Mouse (Mus musculus): ENCODE data around the gene Adra2b.

DNA sequence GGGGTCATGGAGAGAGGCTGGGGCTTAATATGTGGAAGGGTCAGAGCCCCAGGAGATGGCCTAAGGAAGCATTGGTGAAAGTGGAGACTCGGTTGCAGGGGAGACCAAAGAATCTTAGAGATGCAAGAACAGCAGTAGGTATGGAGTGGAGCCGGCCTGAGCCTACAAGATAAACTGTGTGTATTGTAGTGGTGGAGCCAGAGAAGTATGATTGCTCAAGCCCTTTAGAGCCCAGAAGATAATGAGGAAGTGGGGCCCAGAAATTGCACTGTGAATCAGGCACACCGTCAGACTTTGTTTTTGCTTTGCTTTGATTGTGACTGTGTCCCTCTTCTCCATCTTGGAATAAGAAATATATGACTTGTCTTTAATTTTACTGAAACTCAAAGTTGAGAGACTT, 28.3 kb downstream of the Adra2b start:
- TF ChIP-seq SIN3A (IDR thresholded peaks at IDR 0.05; ENCODE audit: low read length) (no peak), CTCF (IDR thresholded peaks at IDR 0.05 in 2 of 3, conservative IDR thresholded peaks at IDR 0.05 in 1 of 3; ENCODE audit: control insufficient read depth in 1 of 3, insufficient read depth in 1 of 3, low read depth in 2 of 3, low read length in 3 of 3, poor library complexity in 1 of 3, severe bottlenecking in 1 of 3) (no peak), CHD1 (IDR thresholded peaks at IDR 0.05; ENCODE audit: low read depth, low read length) (no peak), MYC (IDR thresholded peaks at IDR 0.05; ENCODE audit: low read depth, low read length) (no peak), MAX (IDR thresholded peaks at IDR 0.05; ENCODE audit: low read length) (no peak), NRF1 (IDR thresholded peaks at IDR 0.05; ENCODE audit: insufficient read depth, low read depth, low read length, poor library complexity, severe bottlenecking) (no peak), HCFC1 (IDR thresholded peaks at IDR 0.05; ENCODE audit: low read depth, low read length) (no peak)
